9 mouse cellular contexts compared by ENCODE assay signal in the genomic region with DNA sequence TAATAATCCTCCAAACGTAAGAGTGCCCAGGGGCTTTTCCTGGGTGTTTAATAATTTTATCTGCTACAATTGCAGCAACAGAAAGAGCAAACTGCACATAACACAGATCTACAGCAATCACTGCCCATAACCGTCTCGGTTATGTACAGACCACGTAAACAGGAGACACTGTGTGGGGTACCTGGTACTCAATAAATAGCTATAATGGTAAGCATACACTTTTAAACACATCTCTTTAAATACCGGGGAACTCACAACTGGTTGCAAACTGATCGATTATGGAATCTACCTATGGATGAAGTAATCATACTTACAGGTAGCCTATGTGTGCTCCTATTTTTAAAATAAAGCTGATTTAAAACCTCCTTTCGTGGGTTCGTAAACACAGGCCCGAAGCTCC. TPM values are rescaled to one million over a fixed set of nuclear protein-coding genes. Genes with fewer than 3 reads are reported as not detected.
A peak's percentile ranks its signal among the peaks of the same experiment; 100 is the strongest.
DNase-seq lines count a peak whose midpoint lies in the region; ATAC-seq and TF ChIP-seq lines count a peak whose summit lies in the region.
"Had no signal": no experiment of that assay in that cellular context is flagged by ENCODE, and none has a peak within 500 bp of the region (broad histone marks: within the 10 kb centered on the region; RNA-seq: fewer than 3 reads in every experiment).

No protein-coding gene starts in this region.

- no peaks in the 10 kb centered on the region for H3K4me1 ChIP-seq in embryonic facial prominence, embryonic 15.5 days
- H3K4me1 ChIP-seq in intestine, embryonic 16.5 days (ENCODE audit: control insufficient read depth, insufficient read depth, low read length) = no peaks in the 10 kb centered on the region
- peaks cover 31% of the 10 kb centered on the region for H3K4me1 ChIP-seq in neural tube, embryonic 13.5 days (replicated peaks)

- H3K9ac ChIP-seq in embryonic facial prominence, embryonic 15.5 days = peak overlapping the region; percentile 80
- H3K9ac ChIP-seq in intestine, embryonic 16.5 days (ENCODE audit: low read depth, low read length) = peak overlapping the region; percentile 99
- H3K9ac ChIP-seq in neural tube, embryonic 13.5 days = peak overlapping the region; percentile 93

- DNase-seq in left cerebral cortex, adult 2 months (ENCODE audit: extremely low spot score in 1 of 2, low spot score in 2 of 2) = no peak
- DNase-seq in left cerebral cortex, postnatal 14 days (ENCODE audit: low spot score in 2 of 2) = no peak
- no peak for DNase-seq in natural killer cell, adult 2 months (ENCODE audit: low spot score in 2 of 2)
- no peak for DNase-seq in adrenal gland, adult (ENCODE audit: inconsistent age in 2 of 2, low spot score in 1 of 2)
- no peak for DNase-seq in testis, postnatal 14 days (ENCODE audit: low spot score)

- no peaks in the 10 kb centered on the region for H3K27me3 ChIP-seq in embryonic facial prominence, embryonic 15.5 days
- H3K27me3 ChIP-seq in intestine, embryonic 16.5 days (replicated peaks; ENCODE audit: control insufficient read depth, insufficient read depth, low read length) = no peaks in the 10 kb centered on the region
- H3K27me3 ChIP-seq in neural tube, embryonic 13.5 days = no peaks in the 10 kb centered on the region

- H3K4me2 ChIP-seq in embryonic facial prominence, embryonic 15.5 days (replicated peaks) = peak overlapping the region; percentile 59
- H3K4me2 ChIP-seq in intestine, embryonic 16.5 days (ENCODE audit: low read depth, low read length) = peak overlapping the region; percentile 65
- H3K4me2 ChIP-seq in neural tube, embryonic 13.5 days = peak overlapping the region; percentile 83

- peak overlapping the region; percentile 80 for H3K4me3 ChIP-seq in left cerebral cortex, adult 2 months
- peak overlapping the region; percentile 77 for H3K4me3 ChIP-seq in embryonic facial prominence, embryonic 15.5 days (replicated peaks)
- H3K4me3 ChIP-seq in intestine, embryonic 16.5 days (ENCODE audit: low read length) = peak overlapping the region; percentile 90
- H3K4me3 ChIP-seq in neural tube, embryonic 13.5 days = peak overlapping the region; percentile 71

- 9% methylated on average over 9 of the region's 9 CpGs for WGBS in embryonic facial prominence, embryonic 15.5 days
- WGBS in intestine, embryonic 16.5 days = 9% methylated on average over 9 of the region's 9 CpGs
- WGBS in neural tube, embryonic 13.5 days = 15% methylated on average over 9 of the region's 9 CpGs

- intact Hi-C loops in left cerebral cortex, adult 2 months (cut with DNase I) = no loop called here
- intact Hi-C loops in left cerebral cortex, postnatal 14 days (cut with DNase I) = no loop called here

- ATAC-seq in embryonic facial prominence, embryonic 15.5 days (ENCODE audit: insufficient number of reproducible peaks, low FRiP score, low TSS enrichment, low read depth) = no peak
- 0 out of 2 replicates have a peak, but pooled peaks have one; percentile 12 for ATAC-seq in intestine, embryonic 16.5 days
- ATAC-seq in neural tube, embryonic 13.5 days (ENCODE audit: low read depth) = no peak

- TF ChIP-seq CTCF in left cerebral cortex, adult 2 months (IDR thresholded peaks at IDR 0.05) = no peak

- peaks cover 16% of the 10 kb centered on the region for H3K36me3 ChIP-seq in embryonic facial prominence, embryonic 15.5 days
- peaks cover 5% of the 10 kb centered on the region; the same call in 1 of the 2 replicates for H3K36me3 ChIP-seq in intestine, embryonic 16.5 days (ENCODE audit: control insufficient read depth, insufficient read depth, low read length)
- peaks cover 32% of the 10 kb centered on the region for H3K36me3 ChIP-seq in neural tube, embryonic 13.5 days

- H3K27ac ChIP-seq in left cerebral cortex, adult 2 months = peak overlapping the region; percentile 85
- peak overlapping the region; percentile 84 for H3K27ac ChIP-seq in embryonic facial prominence, embryonic 15.5 days (replicated peaks)
- peak overlapping the region; percentile 83 for H3K27ac ChIP-seq in intestine, embryonic 16.5 days (ENCODE audit: low read length)
- H3K27ac ChIP-seq in neural tube, embryonic 13.5 days (replicated peaks) = peak overlapping the region; percentile 96

- H3K9me3 ChIP-seq in embryonic facial prominence, embryonic 15.5 days (replicated peaks) = no peaks in the 10 kb centered on the region
- no peaks in the 10 kb centered on the region for H3K9me3 ChIP-seq in intestine, embryonic 16.5 days (ENCODE audit: control insufficient read depth, low read length)
- H3K9me3 ChIP-seq in neural tube, embryonic 13.5 days = no peaks in the 10 kb centered on the region

RNA-seq across cellular contexts. Expression of a gene that starts 0.7 kb away (rescaled TPM):
- 10 to 100 TPM; 21.9 to 24.1 TPM for total RNA-seq in left cerebral cortex, adult 2 months (2021)
- total RNA-seq in left cerebral cortex, postnatal 14 days (2021) = 10 to 100 TPM; 25.2 to 29.6 TPM
- 138 and 139 TPM in 2 replicates for polyA plus RNA-seq in embryonic facial prominence, embryonic 15.5 days (2015; fragmentation: Nextera tagmentation; extraction: Ambion mirVana)
- 93.5 and 102 TPM in 2 replicates for polyA plus RNA-seq in intestine, embryonic 16.5 days (2015; fragmentation: Nextera tagmentation; extraction: Ambion mirVana)
- polyA plus RNA-seq in neural tube, embryonic 13.5 days (2015; fragmentation: Nextera tagmentation; extraction: Ambion mirVana) = 160 and 182 TPM in 2 replicates

RNA-seq across cellular contexts. Expression of a gene that starts 22.3 kb away (rescaled TPM):
- 1 to 10 TPM; 1.8 to 2.0 TPM for total RNA-seq in left cerebral cortex, adult 2 months (2021)
- total RNA-seq in left cerebral cortex, postnatal 14 days (2021) = 10 to 100 TPM in 1 of 2 experiments, 1 to 10 TPM in 1; 2.5 to 12.4 TPM
- polyA plus RNA-seq in embryonic facial prominence, embryonic 15.5 days (2015; fragmentation: Nextera tagmentation; extraction: Ambion mirVana) = 31.0 and 31.8 TPM in 2 replicates
- 26.3 and 27.2 TPM in 2 replicates for polyA plus RNA-seq in intestine, embryonic 16.5 days (2015; fragmentation: Nextera tagmentation; extraction: Ambion mirVana)
- 11.0 and 14.5 TPM in 2 replicates for polyA plus RNA-seq in neural tube, embryonic 13.5 days (2015; fragmentation: Nextera tagmentation; extraction: Ambion mirVana)

RNA-seq across cellular contexts. Expression of a gene that starts 44.1 kb away (rescaled TPM):
- not detected for total RNA-seq in left cerebral cortex, adult 2 months (2021)
- total RNA-seq in left cerebral cortex, postnatal 14 days (2021) = not detected
- not detected in 2 replicates for polyA plus RNA-seq in embryonic facial prominence, embryonic 15.5 days (2015; fragmentation: Nextera tagmentation; extraction: Ambion mirVana)
- not detected in 2 replicates for polyA plus RNA-seq in intestine, embryonic 16.5 days (2015; fragmentation: Nextera tagmentation; extraction: Ambion mirVana)
- polyA plus RNA-seq in neural tube, embryonic 13.5 days (2015; fragmentation: Nextera tagmentation; extraction: Ambion mirVana) = not detected in 2 replicates
- total RNA-seq: gastrocnemius, postnatal 4 days had no signal

RNA-seq across cellular contexts. Expression of a gene that starts 45.7 kb away (rescaled TPM):
- total RNA-seq in left cerebral cortex, adult 2 months (2021) = 1 to 10 TPM; 4.5 to 6.0 TPM
- 1 to 10 TPM; 4.3 to 5.0 TPM for total RNA-seq in left cerebral cortex, postnatal 14 days (2021)
- polyA plus RNA-seq in embryonic facial prominence, embryonic 15.5 days (2015; fragmentation: Nextera tagmentation; extraction: Ambion mirVana) = 14.1 and 14.8 TPM in 2 replicates
- 8.6 and 9.2 TPM in 2 replicates for polyA plus RNA-seq in intestine, embryonic 16.5 days (2015; fragmentation: Nextera tagmentation; extraction: Ambion mirVana)
- polyA plus RNA-seq in neural tube, embryonic 13.5 days (2015; fragmentation: Nextera tagmentation; extraction: Ambion mirVana) = 24.0 and 25.3 TPM in 2 replicates
